Mouse (Mus musculus) forebrain, embryonic 13.5 days (tissue): Measurements from ENCODE around the gene Slit3. TPM values are rescaled to one million over a fixed set of nuclear protein-coding genes. Genes with fewer than 3 reads are reported as not detected.

ENCODE experiments used
- ATAC-seq: fragments of 200-750 bp; cut with Nextera tagmentation; 2 replicates; pipeline ENCODE4 v1.8.0; 2017
- H3K27ac ChIP-seq: fragments of 300-500 bp; sonication (generic); 2 replicates; pipeline ENCODE4 v1.5.1; 2015; ENCODE audit warnings: inconsistent platforms, mild to moderate bottlenecking, moderate library complexity
- H3K27me3 ChIP-seq: fragments of 300-500 bp; sonication (generic); 2 replicates; pipeline ENCODE4 v1.6.1; 2015; ENCODE audit warnings: mild to moderate bottlenecking, inconsistent platforms
- H3K36me3 ChIP-seq: fragments of 300-500 bp; sonication (generic); 2 replicates; pipeline ENCODE4 v1.6.1; 2015; ENCODE audit warnings: mild to moderate bottlenecking, inconsistent platforms; ENCODE audit not compliant: poor library complexity, severe bottlenecking
- H3K4me1 ChIP-seq: fragments of 300-500 bp; sonication (generic); 2 replicates; pipeline ENCODE4 v1.6.1; 2015; ENCODE audit warnings: inconsistent platforms
- H3K4me2 ChIP-seq: fragments of 300-500 bp; sonication (generic); 2 replicates; pipeline ENCODE4 v1.6.1; 2015; ENCODE audit warnings: inconsistent platforms, mild to moderate bottlenecking, moderate library complexity
- H3K4me3 ChIP-seq: fragments of 300-500 bp; sonication (generic); 2 replicates; pipeline ENCODE4 v1.5.1; 2015; ENCODE audit warnings: mild to moderate bottlenecking, inconsistent platforms
- H3K9ac ChIP-seq: fragments of 300-500 bp; sonication (generic); 2 replicates; pipeline ENCODE4 v1.6.1; 2015; ENCODE audit warnings: mild to moderate bottlenecking, inconsistent platforms
- H3K9me3 ChIP-seq: fragments of 300-500 bp; sonication (generic); replicated peaks from 2 replicates; pipeline ENCODE4 v1.6.1; 2016; ENCODE audit warnings: inconsistent platforms
- WGBS: fragments of 180-500 bp; shearing (Covaris S2); methylation state at CpG from one replicate; pipeline ENCODE4 v1.1.7; 2015; 5-methylcytosine and 5-hydroxymethylcytosine counted together
- polyA plus RNA-seq: library from polyadenylated mRNA; unstranded; fragments of >200 nt; fragmentation: Nextera tagmentation; extraction: Ambion mirVana; gene quantifications from 2 replicates; pipeline ENCODE4 v1.2.1, GENCODE M21; 2015

The Slit3 gene
- polyA plus RNA-seq, 1 experiment from 2014 or later, result 2.6 TPM

GRCm38 (mm10) chr11:35526219-35526762 is 405.3 kb downstream of the Slit3 start:
- no peak overlapping the region for H3K27ac ChIP-seq
- 81% methylated on average over 9 of the region's 9 CpGs for WGBS
- H3K36me3 ChIP-seq, result no peaks in the 10 kb centered on the region
- H3K9me3 ChIP-seq, result no peaks in the 10 kb centered on the region
- H3K4me1 ChIP-seq, result peaks cover 27% of the 10 kb centered on the region
- H3K27me3 ChIP-seq, result peaks cover 33% of the 10 kb centered on the region
- no peak overlapping the region for H3K4me3 ChIP-seq
- no peak for ATAC-seq
- H3K4me2 ChIP-seq, result no peak overlapping the region
- H3K9ac ChIP-seq, result no peak overlapping the region

- Histone ChIP-seq H3K4me1 (peaks cover 27% of the 10 kb centered on the region), H3K9me3 (no peaks in the 10 kb centered on the region), H3K36me3 (no peaks in the 10 kb centered on the region), H3K4me3 (no peak overlapping the region), H3K4me2 (no peak overlapping the region), H3K27ac (peak overlapping the region; percentile 25; the same call in 1 of the 2 replicates), H3K9ac (no peak overlapping the region), H3K27me3 (peaks cover 42% of the 10 kb centered on the region)
- ATAC-seq, result peak; percentile 82
- WGBS, result 11% methylated on average over 7 of the region's 7 CpGs
These were observed 406.9 kb downstream of the Slit3 start for GRCm38 (mm10) chr11:35527816-35528462.

GRCm38 (mm10) chr11:35535027-35535426 is 414.0 kb downstream of the Slit3 start:
- no peak overlapping the region for H3K27ac ChIP-seq
- no peak overlapping the region for H3K4me2 ChIP-seq
- ATAC-seq, result no peak
- H3K4me1 ChIP-seq, result peaks cover 17% of the 10 kb centered on the region
- H3K9ac ChIP-seq, result no peak overlapping the region
- H3K27me3 ChIP-seq, result peaks cover 79% of the 10 kb centered on the region
- H3K4me3 ChIP-seq, result no peak overlapping the region
- no peaks in the 10 kb centered on the region for H3K9me3 ChIP-seq
- WGBS, result 82% methylated on average over 6 of the region's 6 CpGs
- no peaks in the 10 kb centered on the region for H3K36me3 ChIP-seq

- Histone ChIP-seq H3K4me2 (0 out of 2 replicates have a peak overlapping the region, but pooled peaks have one; percentile 3), H3K27ac (no peak overlapping the region), H3K4me3 (no peak overlapping the region), H3K4me1 (peaks cover 17% of the 10 kb centered on the region), H3K36me3 (no peaks in the 10 kb centered on the region), H3K9ac (no peak overlapping the region), H3K9me3 (no peaks in the 10 kb centered on the region), H3K27me3 (peaks cover 76% of the 10 kb centered on the region)
- no peak for ATAC-seq
- 34% methylated on average over 18 of the region's 18 CpGs for WGBS
These were observed 416.4 kb downstream of the Slit3 start for GRCm38 (mm10) chr11:35537128-35538088.

- WGBS, result 93% methylated on average over 10 of the region's 10 CpGs
- H3K27me3 ChIP-seq, result peaks cover 90% of the 10 kb centered on the region
These were observed 421.7 kb downstream of the Slit3 start for GRCm38 (mm10) chr11:35542731-35543130.

GRCm38 (mm10) chr11:35544112-35545064 is 423.4 kb downstream of the Slit3 start:
- Histone ChIP-seq H3K4me3 (peak overlapping the region; percentile 17), H3K27ac (no peak overlapping the region), H3K4me1 (peaks cover 13% of the 10 kb centered on the region), H3K9me3 (no peaks in the 10 kb centered on the region), H3K27me3 (peaks cover 91% of the 10 kb centered on the region), H3K36me3 (no peaks in the 10 kb centered on the region), H3K4me2 (peak overlapping the region; percentile 46), H3K9ac (peak overlapping the region; percentile 49; the same call in 1 of the 2 replicates)
- ATAC-seq, result 0 out of 2 replicates have a peak, but pooled peaks have one; percentile 33
- 36% methylated on average over 30 of the region's 31 CpGs for WGBS

More at GRCm38 (mm10) chr11:35542731-35543130, 421.7 kb downstream of the Slit3 start:
- no peak for ATAC-seq
- no peak overlapping the region for H3K27ac ChIP-seq
- no peaks in the 10 kb centered on the region for H3K9me3 ChIP-seq
- H3K36me3 ChIP-seq, result no peaks in the 10 kb centered on the region
- H3K4me2 ChIP-seq, result no peak overlapping the region
- peaks cover 17% of the 10 kb centered on the region for H3K4me1 ChIP-seq
- H3K4me3 ChIP-seq, result no peak overlapping the region
- no peak overlapping the region for H3K9ac ChIP-seq

GRCm38 (mm10) chr11:35546081-35546822 is 425.2 kb downstream of the Slit3 start:
- Histone ChIP-seq H3K36me3 (no peaks in the 10 kb centered on the region), H3K9ac (no peak overlapping the region), H3K4me1 (peaks cover 8% of the 10 kb centered on the region), H3K27me3 (peaks cover 97% of the 10 kb centered on the region), H3K27ac (no peak overlapping the region), H3K4me2 (no peak overlapping the region), H3K4me3 (no peak overlapping the region), H3K9me3 (no peaks in the 10 kb centered on the region)
- no peak for ATAC-seq
- 72% methylated on average over 7 of the region's 7 CpGs for WGBS

GRCm38 (mm10) chr11:35550036-35550435 is 429.0 kb downstream of the Slit3 start:
- Histone ChIP-seq H3K4me1 (no peaks in the 10 kb centered on the region), H3K27me3 (peaks cover 95% of the 10 kb centered on the region), H3K9me3 (no peaks in the 10 kb centered on the region), H3K4me3 (no peak overlapping the region), H3K9ac (no peak overlapping the region), H3K27ac (no peak overlapping the region), H3K36me3 (no peaks in the 10 kb centered on the region), H3K4me2 (no peak overlapping the region)
- ATAC-seq, result no peak
- 93% methylated on average over 9 of the region's 9 CpGs for WGBS

- H3K4me1 ChIP-seq, result peaks cover 23% of the 10 kb centered on the region
- H3K4me2 ChIP-seq, result no peak overlapping the region
- no peak overlapping the region for H3K4me3 ChIP-seq
- peak; percentile 93 for ATAC-seq
- no peaks in the 10 kb centered on the region for H3K36me3 ChIP-seq
- H3K9ac ChIP-seq, result no peak overlapping the region
- no peak overlapping the region for H3K27ac ChIP-seq
- no peaks in the 10 kb centered on the region for H3K9me3 ChIP-seq
- 18% methylated on average over 11 of the region's 11 CpGs for WGBS
- peaks cover 86% of the 10 kb centered on the region for H3K27me3 ChIP-seq
These were observed 435.2 kb downstream of the Slit3 start for GRCm38 (mm10) chr11:35556192-35556591.

- Histone ChIP-seq H3K9ac (no peak overlapping the region), H3K27me3 (peaks cover 87% of the 10 kb centered on the region), H3K27ac (no peak overlapping the region), H3K4me2 (no peak overlapping the region), H3K4me1 (peaks cover 23% of the 10 kb centered on the region), H3K36me3 (no peaks in the 10 kb centered on the region), H3K9me3 (no peaks in the 10 kb centered on the region), H3K4me3 (no peak overlapping the region)
- no peak for ATAC-seq
- WGBS, result 89% methylated on average over 8 of the region's 8 CpGs
These were observed 436.5 kb downstream of the Slit3 start for GRCm38 (mm10) chr11:35557476-35557875.

GRCm38 (mm10) chr11:35558311-35558710 is 437.3 kb downstream of the Slit3 start:
- WGBS, result 85% methylated on average over 2 of the region's 2 CpGs
- peaks cover 87% of the 10 kb centered on the region for H3K27me3 ChIP-seq
- H3K4me1 ChIP-seq, result peaks cover 23% of the 10 kb centered on the region
- no peak overlapping the region for H3K4me3 ChIP-seq
- H3K36me3 ChIP-seq, result no peaks in the 10 kb centered on the region
- ATAC-seq, result no peak
- no peak overlapping the region for H3K27ac ChIP-seq
- H3K9me3 ChIP-seq, result no peaks in the 10 kb centered on the region
- no peak overlapping the region for H3K9ac ChIP-seq
- no peak overlapping the region for H3K4me2 ChIP-seq
